Mouse (Mus musculus) ES-E14 (cell line): ENCODE measurements around the gene Cnot10. TPM values are rescaled to one million over a fixed set of nuclear protein-coding genes. Genes with fewer than 3 reads are reported as not detected.

Experiments used
- DNase-seq: peaks from one replicate; pipeline ENCODE4 v3.0.0-alpha.2; 2013; ENCODE audit warnings: low read depth, low spot score
- H3K27ac ChIP-seq: 2 replicates; pipeline ENCODE4 v1.5.1; 2012; ENCODE audit warnings: low read depth, mild to moderate bottlenecking, low read length, moderate library complexity, mixed read lengths; ENCODE audit not compliant: poor library complexity, insufficient read depth, severe bottlenecking
- H3K36me3 ChIP-seq: 2 replicates; pipeline ENCODE4 v1.6.1; 2012; ENCODE audit warnings: mild to moderate bottlenecking, low read length, moderate library complexity, mixed read lengths; ENCODE audit not compliant: control insufficient read depth, poor library complexity, insufficient read depth, severe bottlenecking
- H3K4me1 ChIP-seq, 2 experiments: fragments of 150-350 bp in 1 of 2; sonication (generic) in 1 of 2; 2 replicates each; pipeline ENCODE4 v1.6.1; 2012; ENCODE audit warnings: low read length in 2 of 2, mild to moderate bottlenecking in 1 of 2, mixed read lengths in 1 of 2; ENCODE audit not compliant: control insufficient read depth in 2 of 2, insufficient read depth in 2 of 2, poor library complexity in 1 of 2
- H3K4me3 ChIP-seq, 2 experiments: fragments of 150-350 bp in 1 of 2; sonication (generic) in 1 of 2; 2 replicates each; pipeline ENCODE4 v1.5.1; 2012; ENCODE audit warnings: low read length in 2 of 2, low read depth in 1 of 2, mild to moderate bottlenecking in 1 of 2, mixed read lengths in 1 of 2; ENCODE audit not compliant: insufficient read depth in 1 of 2, poor library complexity in 1 of 2, severe bottlenecking in 1 of 2
- H3K9ac ChIP-seq: 2 replicates; pipeline ENCODE4 v1.6.1; 2012; ENCODE audit warnings: low read depth, mild to moderate bottlenecking, low read length, mixed read lengths; ENCODE audit not compliant: poor library complexity, insufficient read depth, severe bottlenecking
- H3K9me3 ChIP-seq: fragments of 150-350 bp; sonication (generic); 2 replicates; pipeline ENCODE4 v1.6.1; 2012; ENCODE audit warnings: low read depth, mild to moderate bottlenecking, low read length; ENCODE audit not compliant: control insufficient read depth, insufficient read depth
- CHD2 ChIP-seq: IDR thresholded peaks from 2 replicates; pipeline ENCODE4 v1.6.1; 2014; ENCODE audit warnings: mild to moderate bottlenecking, low read depth, low read length, inconsistent platforms
- HCFC1 ChIP-seq: IDR thresholded peaks from 2 replicates; pipeline ENCODE4 v1.6.1; 2012; ENCODE audit warnings: low read length, inconsistent platforms, borderline replicate concordance; ENCODE audit not compliant: insufficient read depth
- MAFK ChIP-seq: IDR thresholded peaks from 2 replicates; pipeline ENCODE4 v1.6.1; 2014; ENCODE audit warnings: mild to moderate bottlenecking, low read depth, low read length, inconsistent platforms; ENCODE audit not compliant: insufficient read depth
- ZC3H11A ChIP-seq: IDR thresholded peaks from 2 replicates; pipeline ENCODE4 v1.6.1; 2012; ENCODE audit warnings: low read depth, mild to moderate bottlenecking, inconsistent platforms, low read length, borderline replicate concordance
- ZNF384 ChIP-seq: IDR thresholded peaks from 2 replicates; pipeline ENCODE4 v1.6.1; 2012; ENCODE audit warnings: low read depth, low read length, inconsistent platforms
- in situ Hi-C, 2 experiments: fragments of 600-800 bp; cut with MboI; formaldehyde crosslinking; loops; one replicate each; pipeline ENCODE4 v1.15.1; 2025; ENCODE audit warnings: low sequenced_read_pairs in 2 of 2, inconsistent platforms in 1 of 2; ENCODE audit not compliant: unreplicated experiment in 2 of 2
- total RNA-seq: library from RNA; depleted of rRNA; stranded (reverse); fragments of 300-350 nt; gene quantifications from 2 replicates; pipeline ENCODE4 v1.2.3, GENCODE M21; 2012

Gene Cnot10
- total RNA-seq, 1 experiment, result 73.0 TPM

DNA sequence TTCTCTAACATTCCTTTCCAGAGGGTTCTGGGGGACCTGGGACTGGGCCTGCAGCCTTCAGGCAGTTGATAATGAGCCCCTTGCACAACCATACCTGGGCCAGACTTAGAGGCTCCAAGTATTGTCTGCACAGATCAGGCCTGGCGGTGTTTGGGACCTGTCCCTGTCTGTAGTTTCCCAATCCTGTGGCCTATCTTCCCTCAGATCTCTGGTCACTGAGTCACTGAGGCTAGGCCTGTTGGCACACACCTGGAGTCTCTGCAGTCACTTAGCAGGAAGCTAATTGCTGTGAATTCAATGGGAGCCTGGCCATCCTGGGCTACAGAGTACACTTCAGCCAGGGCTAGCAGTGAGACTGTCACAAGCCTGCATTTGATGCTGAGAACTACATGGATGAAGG is 64.0 kb downstream of the Cnot10 start:
- in situ Hi-C loops, result no loop called here
- DNase-seq, result no peak
- TF ChIP-seq MAFK (no peak), ZNF384 (no peak), CHD2 (no peak), ZC3H11A (no peak), HCFC1 (no peak)
- Histone ChIP-seq H3K9ac (no peak overlapping the region), H3K4me1 (peaks cover 0 to 13% of the 10 kb centered on the region in 2 experiments; a peak in 2 of 4 replicates), H3K36me3 (no peaks in the 10 kb centered on the region), H3K9me3 (no peaks in the 10 kb centered on the region), H3K4me3 (no peak overlapping the region), H3K27ac (no peak overlapping the region)

DNA sequence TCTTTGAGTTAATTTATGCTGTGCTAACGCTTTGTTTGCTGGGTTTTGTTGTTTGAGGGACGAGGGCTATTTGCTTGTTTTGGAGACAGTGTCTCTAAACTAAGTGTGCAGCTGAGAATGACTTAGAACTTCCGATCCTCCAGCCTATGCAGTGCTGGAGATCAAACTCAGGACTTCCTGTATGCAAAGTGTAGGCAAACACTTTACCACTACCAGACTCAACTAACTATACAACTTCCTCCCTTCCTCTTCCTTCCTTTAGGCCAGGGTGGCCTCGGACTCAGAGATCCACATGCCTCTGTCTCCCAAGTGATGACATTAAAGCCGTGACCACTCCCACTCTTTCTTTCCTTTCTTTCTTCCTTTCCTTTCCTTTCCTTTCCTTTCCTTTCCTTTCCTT is 66.5 kb downstream of the Cnot10 start:
- Histone ChIP-seq H3K27ac (no peak overlapping the region), H3K9ac (no peak overlapping the region), H3K4me3 (no peak overlapping the region), H3K36me3 (no peaks in the 10 kb centered on the region), H3K9me3 (no peaks in the 10 kb centered on the region), H3K4me1 (peaks cover 3 to 10% of the 10 kb centered on the region in 2 experiments; a peak in 2 of 4 replicates)
- TF ChIP-seq HCFC1 (no peak), ZC3H11A (no peak), MAFK (no peak), ZNF384 (no peak), CHD2 (no peak)
- no peak for DNase-seq
- in situ Hi-C loops, result no loop called here

DNA sequence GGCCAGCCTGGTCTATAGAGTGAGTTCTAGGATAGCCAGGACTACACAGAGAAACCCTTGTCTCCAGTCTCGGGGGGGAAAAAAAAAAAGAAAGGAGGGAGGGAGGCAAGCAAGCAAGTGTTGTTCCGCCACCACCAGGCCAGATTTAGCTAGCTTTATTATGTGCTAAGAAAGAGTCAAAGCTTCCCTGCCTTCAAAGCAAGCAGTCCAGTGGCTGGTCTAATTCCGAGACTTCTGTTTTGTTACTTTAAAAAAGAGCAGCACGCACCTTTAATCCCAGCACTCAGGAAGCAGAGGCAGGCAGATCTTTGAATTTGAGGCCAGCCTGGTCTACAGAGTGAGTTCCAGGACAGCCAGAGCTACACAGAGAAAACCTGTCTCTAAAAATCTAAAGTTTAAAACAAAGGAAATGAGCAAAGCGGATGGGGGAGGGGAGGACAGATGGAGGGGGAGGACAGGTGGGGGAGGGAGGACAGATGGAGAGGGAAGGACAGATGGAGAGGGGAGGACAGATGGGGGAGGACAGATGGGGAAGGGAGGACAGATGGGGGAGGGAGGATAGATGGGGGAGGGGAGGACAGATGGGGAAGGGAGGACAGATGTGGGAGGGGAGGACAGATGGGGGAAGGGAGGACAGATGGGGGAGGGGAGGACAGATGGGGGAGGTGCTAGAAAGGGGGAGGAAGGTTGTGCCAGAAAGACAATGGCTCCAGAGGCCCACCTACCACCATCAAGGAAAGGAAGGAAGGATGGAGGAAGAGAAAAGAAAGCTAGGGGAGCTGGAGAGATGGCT is 71.1 kb downstream of the Cnot10 start:
- H3K9ac ChIP-seq, result peak overlapping the region; percentile 8; the same call in 1 of the 2 replicates
- TF ChIP-seq HCFC1 (no peak), CHD2 (peak; percentile 65; the same call in 1 of the 2 replicates), MAFK (no peak), ZC3H11A (no peak), ZNF384 (peak; percentile 46)
- H3K4me3 ChIP-seq, result no peak overlapping the region; a peak in 1 of 4 replicates
- no peaks in the 10 kb centered on the region for H3K9me3 ChIP-seq
- H3K27ac ChIP-seq, result peak overlapping the region; percentile 82; the same call in 1 of the 2 replicates
- H3K4me1 ChIP-seq, result peaks cover 6 to 13% of the 10 kb centered on the region in 2 experiments
- in situ Hi-C loops, result no loop called here
- no peaks in the 10 kb centered on the region for H3K36me3 ChIP-seq
- DNase-seq, result no peak

DNA sequence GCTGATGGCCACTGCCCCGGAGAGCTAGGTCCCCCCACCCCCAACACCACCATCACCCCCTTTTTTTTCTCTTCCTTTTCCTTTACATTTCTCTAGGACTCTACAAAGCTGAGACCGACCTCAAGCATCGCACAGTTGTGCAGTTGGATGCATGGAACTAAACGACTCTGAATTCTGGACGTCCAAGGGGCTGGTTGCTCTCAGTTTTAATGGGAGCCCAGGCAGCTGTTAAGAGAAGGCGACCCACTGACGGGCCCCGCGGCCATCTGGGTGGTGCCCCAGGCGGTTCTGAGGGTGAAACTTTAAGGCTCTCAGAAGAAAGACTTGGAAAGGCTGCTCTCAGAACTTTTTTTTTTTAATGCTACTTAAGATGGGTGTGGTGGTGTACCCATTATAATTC is 75.3 kb downstream of the Cnot10 start:
- Histone ChIP-seq H3K36me3 (peaks cover 26% of the 10 kb centered on the region), H3K9me3 (no peaks in the 10 kb centered on the region), H3K27ac (peak overlapping the region; percentile 100), H3K4me1 (peaks cover 2 to 5% of the 10 kb centered on the region in 2 experiments), H3K4me3 (peak overlapping the region; percentile 91 to 99), H3K9ac (peak overlapping the region; percentile 52)
- no peak for DNase-seq
- in situ Hi-C loops, result no loop called here
- TF ChIP-seq CHD2 (no peak), ZNF384 (no peak), MAFK (no peak), ZC3H11A (no peak), HCFC1 (no peak)
